Mouse (Mus musculus) lung, adult 2 months (tissue): ENCODE results near the gene Crhbp.

ENCODE experiments used
- CTCF ChIP-seq: fragments of 200-500 bp; IDR thresholded peaks from 2 replicates; pipeline ENCODE4 v1.5.1; 2011; ENCODE audit warnings: mild to moderate bottlenecking, low read length, control low read depth; ENCODE audit not compliant: insufficient read depth
- POLR2A ChIP-seq: fragments of 200-500 bp; IDR thresholded peaks from 2 replicates; pipeline ENCODE4 v1.6.1; 2011; ENCODE audit warnings: low read depth, mild to moderate bottlenecking, control low read depth, low read length, borderline replicate concordance; ENCODE audit errors: extremely low read depth

DNA sequence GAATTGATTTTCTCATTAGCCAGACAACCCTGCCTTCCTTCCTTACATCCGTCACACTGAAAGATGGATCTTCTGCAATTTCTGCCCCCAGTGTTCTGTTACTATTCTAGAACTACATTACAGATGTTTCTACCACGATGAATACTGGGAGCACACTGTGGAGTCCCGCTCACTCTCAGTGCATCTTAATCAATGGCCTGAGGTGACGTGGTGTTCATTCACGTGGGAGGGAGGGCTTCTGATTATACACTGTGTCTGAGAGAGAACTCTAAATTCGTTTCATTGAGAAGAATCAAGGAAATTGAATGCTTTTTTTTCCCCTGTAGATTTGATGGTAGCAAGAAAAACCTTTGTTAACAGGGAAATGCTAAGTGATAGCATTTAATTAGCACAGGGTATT lies 19.2 kb downstream of the Crhbp start:
- TF ChIP-seq CTCF (no peak), POLR2A (no peak)
